25 mouse cellular contexts compared by ENCODE assay signal in genomic region chr4:42891176-42891575, GRCm38 (mm10). TPM values are rescaled to one million over a fixed set of nuclear protein-coding genes. Genes with fewer than 3 reads are reported as not detected.
A peak's percentile ranks its signal among the peaks of the same experiment; 100 is the strongest.
DNase-seq lines count a peak whose midpoint lies in the region; ATAC-seq and TF ChIP-seq lines count a peak whose summit lies in the region.
"Had no signal": no experiment of that assay in that cellular context is flagged by ENCODE, and none has a peak within 500 bp of the region (broad histone marks: within the 10 kb centered on the region; RNA-seq: fewer than 3 reads in every experiment).

No protein-coding gene starts in this region.

- no peak for ATAC-seq in intestine, embryonic 14.5 days (replicated peaks; ENCODE audit: low FRiP score, low TSS enrichment, low read depth)
- no peak for ATAC-seq in intestine, postnatal 0 days
- no peak for ATAC-seq in liver, embryonic 11.5 days (replicated peaks; ENCODE audit: low FRiP score)
- ATAC-seq: forebrain, embryonic 14.5 days; forebrain, embryonic 16.5 days had no signal

- peak; percentile 10 for DNase-seq in intestine, embryonic 14.5 days (ENCODE audit: low spot score)
- DNase-seq in testis, postnatal 14 days (ENCODE audit: low spot score) = no peak
- DNase-seq in testis, postnatal 10 days (ENCODE audit: low spot score) = peak; percentile 21
- DNase-seq in liver, embryonic 11.5 days (ENCODE audit: low spot score) = no peak
- DNase-seq: adrenal gland, adult 2 months; adrenal gland, postnatal 10 days; adrenal gland, postnatal 25 days; cerebellum, adult 11 months; cerebellum, adult 18-20 months; cerebellum, adult 8-10 months; cerebellum, adult 9-11 months; cerebellum, postnatal 14 days; cerebellum, postnatal 36 days had no signal

- H3K9ac ChIP-seq in intestine, embryonic 14.5 days (ENCODE audit: low read length) = no peak overlapping the region
- no peak overlapping the region for H3K9ac ChIP-seq in intestine, postnatal 0 days (ENCODE audit: low read depth, low read length)
- H3K9ac ChIP-seq in liver, embryonic 11.5 days (ENCODE audit: low read depth, low read length) = no peak overlapping the region
- H3K9ac ChIP-seq: embryonic facial prominence, embryonic 13.5 days; embryonic facial prominence, embryonic 15.5 days; forebrain, embryonic 12.5 days had no signal

- H3K4me3 ChIP-seq in intestine, embryonic 14.5 days (ENCODE audit: low read depth, low read length) = no peak overlapping the region
- H3K4me3 ChIP-seq in intestine, postnatal 0 days (ENCODE audit: low read depth, low read length) = no peak overlapping the region
- H3K4me3 ChIP-seq in testis, adult 2 months (ENCODE audit: control insufficient read depth, low read depth, low read length) = peak overlapping the region; percentile 5; the same call in 1 of the 2 replicates
- no peak overlapping the region for H3K4me3 ChIP-seq in liver, embryonic 11.5 days (ENCODE audit: low read depth, low read length)
- H3K4me3 ChIP-seq: embryonic facial prominence, embryonic 13.5 days; embryonic facial prominence, embryonic 15.5 days; erythroblast, embryonic 14.5 days; forebrain, embryonic 10.5 days; forebrain, embryonic 12.5 days had no signal

- H3K4me2 ChIP-seq in intestine, embryonic 14.5 days (ENCODE audit: low read length) = no peak overlapping the region
- no peak overlapping the region for H3K4me2 ChIP-seq in intestine, postnatal 0 days (replicated peaks; ENCODE audit: low read depth)
- H3K4me2 ChIP-seq in liver, embryonic 11.5 days = no peak overlapping the region
- H3K4me2 ChIP-seq: embryonic facial prominence, embryonic 13.5 days; embryonic facial prominence, embryonic 15.5 days; forebrain, embryonic 12.5 days had no signal

- H3K27me3 ChIP-seq in intestine, embryonic 14.5 days (replicated peaks; ENCODE audit: control insufficient read depth, insufficient read depth, low read length) = no peaks in the 10 kb centered on the region
- no peaks in the 10 kb centered on the region for H3K27me3 ChIP-seq in intestine, postnatal 0 days (replicated peaks; ENCODE audit: control insufficient read depth, insufficient read depth, low read length)
- no peaks in the 10 kb centered on the region for H3K27me3 ChIP-seq in testis, adult 2 months (ENCODE audit: control insufficient read depth, insufficient read depth, low read length)
- no peaks in the 10 kb centered on the region for H3K27me3 ChIP-seq in liver, embryonic 11.5 days (replicated peaks; ENCODE audit: control insufficient read depth, insufficient read depth, low read length)
- H3K27me3 ChIP-seq: embryonic facial prominence, embryonic 13.5 days; embryonic facial prominence, embryonic 15.5 days had no signal

- no peak for TF ChIP-seq POLR2A in testis, adult 2 months (IDR thresholded peaks at IDR 0.05; ENCODE audit: control insufficient read depth, low read depth, low read length)

- 67% methylated on average over 7 of the region's 7 CpGs for WGBS in intestine, embryonic 14.5 days
- 66% methylated on average over 7 of the region's 7 CpGs for WGBS in intestine, postnatal 0 days
- 68% methylated on average over 7 of the region's 7 CpGs for WGBS in liver, embryonic 11.5 days

- H3K27ac ChIP-seq in intestine, embryonic 14.5 days (ENCODE audit: low read depth) = no peak overlapping the region
- H3K27ac ChIP-seq in intestine, postnatal 0 days (ENCODE audit: low read depth, low read length) = no peak overlapping the region
- no peak overlapping the region for H3K27ac ChIP-seq in testis, adult 2 months (ENCODE audit: control insufficient read depth, insufficient read depth, low read depth, low read length)
- H3K27ac ChIP-seq in liver, embryonic 11.5 days (ENCODE audit: low read depth, low read length) = no peak overlapping the region
- H3K27ac ChIP-seq: embryonic facial prominence, embryonic 13.5 days; embryonic facial prominence, embryonic 15.5 days; forebrain, embryonic 10.5 days; forebrain, embryonic 12.5 days had no signal

- no peaks in the 10 kb centered on the region for H3K36me3 ChIP-seq in intestine, embryonic 14.5 days (ENCODE audit: control insufficient read depth, insufficient read depth, low read length)
- no peaks in the 10 kb centered on the region for H3K36me3 ChIP-seq in intestine, postnatal 0 days (ENCODE audit: control insufficient read depth, insufficient read depth)
- no peaks in the 10 kb centered on the region for H3K36me3 ChIP-seq in testis, adult 2 months (ENCODE audit: control insufficient read depth, insufficient read depth, low read length)
- no peaks in the 10 kb centered on the region for H3K36me3 ChIP-seq in liver, embryonic 11.5 days (ENCODE audit: control insufficient read depth, insufficient read depth, low read length)
- H3K36me3 ChIP-seq: embryonic facial prominence, embryonic 13.5 days; embryonic facial prominence, embryonic 15.5 days; forebrain, embryonic 10.5 days; forebrain, embryonic 12.5 days had no signal

- H3K4me1 ChIP-seq in intestine, embryonic 14.5 days (replicated peaks; ENCODE audit: control insufficient read depth, insufficient read depth, low read length) = no peaks in the 10 kb centered on the region
- H3K4me1 ChIP-seq in intestine, postnatal 0 days (replicated peaks; ENCODE audit: control insufficient read depth, insufficient read depth, low read length) = no peaks in the 10 kb centered on the region
- H3K4me1 ChIP-seq in testis, adult 2 months (ENCODE audit: control insufficient read depth, insufficient read depth, low read length) = no peaks in the 10 kb centered on the region
- H3K4me1 ChIP-seq in liver, embryonic 11.5 days (replicated peaks; ENCODE audit: control insufficient read depth, insufficient read depth, low read length) = no peaks in the 10 kb centered on the region
- H3K4me1 ChIP-seq: embryonic facial prominence, embryonic 13.5 days; embryonic facial prominence, embryonic 15.5 days; forebrain, embryonic 12.5 days had no signal

- no peaks in the 10 kb centered on the region for H3K9me3 ChIP-seq in intestine, embryonic 14.5 days (ENCODE audit: control insufficient read depth, low read length)
- no peaks in the 10 kb centered on the region for H3K9me3 ChIP-seq in intestine, postnatal 0 days (ENCODE audit: control insufficient read depth)
- no peaks in the 10 kb centered on the region for H3K9me3 ChIP-seq in liver, embryonic 11.5 days (ENCODE audit: control insufficient read depth, low read length)
- H3K9me3 ChIP-seq: embryonic facial prominence, embryonic 13.5 days; embryonic facial prominence, embryonic 15.5 days; forebrain, embryonic 10.5 days; forebrain, embryonic 12.5 days had no signal

- TF ChIP-seq CTCF in intestine, postnatal 0 days (IDR thresholded peaks at IDR 0.05; ENCODE audit: low read depth) = no peak
- TF ChIP-seq CTCF in testis, adult 2 months (IDR thresholded peaks at IDR 0.05; ENCODE audit: control insufficient read depth, insufficient read depth, insufficient replicate concordance, low read depth, low read length) = no peak

RNA-seq across cellular contexts. Expression of gene Fam205c, which starts 17.1 kb away (rescaled TPM):
- polyA plus RNA-seq in intestine, embryonic 14.5 days (2014; fragmentation: Nextera tagmentation; extraction: Ambion mirVana) = 0.43 and 0.81 TPM in 2 replicates
- 0.16 TPM in 1 of 2 replicates, not detected in the other for polyA plus RNA-seq in intestine, postnatal 0 days (2015; fragmentation: Nextera tagmentation; extraction: Ambion mirVana)
- polyA plus RNA-seq in testis, adult 2 months (2012; rRNA removed) = 209 and 240 TPM in 2 replicates
- 0.71 and 0.75 TPM in 2 replicates for polyA plus RNA-seq in liver, embryonic 11.5 days (2014; fragmentation: Nextera tagmentation; extraction: Ambion mirVana)
- polyA plus RNA-seq: adrenal gland, adult 2 months; brain, embryonic 14.5 days; C2C12; embryonic facial prominence, embryonic 11.5 days; erythroblast, embryonic 14.5 days had no signal

RNA-seq across cellular contexts. Expression of gene Phf24, which starts 25.3 kb away (rescaled TPM):
- 1.6 and 1.9 TPM in 2 replicates for polyA plus RNA-seq in intestine, embryonic 14.5 days (2014; fragmentation: Nextera tagmentation; extraction: Ambion mirVana)
- 0.73 and 1.0 TPM in 2 replicates for polyA plus RNA-seq in intestine, postnatal 0 days (2015; fragmentation: Nextera tagmentation; extraction: Ambion mirVana)
- 1.3 and 1.7 TPM in 2 replicates for polyA plus RNA-seq in testis, adult 2 months (2012; rRNA removed)
- polyA plus RNA-seq in liver, embryonic 11.5 days (2014; fragmentation: Nextera tagmentation; extraction: Ambion mirVana) = 0.38 and 0.42 TPM in 2 replicates
- polyA plus RNA-seq: C2C12; erythroblast, embryonic 14.5 days had no signal

RNA-seq across cellular contexts. Expression of gene Gm12394, which starts 34.6 kb away (rescaled TPM):
- 0.14 TPM in 1 of 2 replicates, not detected in the other for polyA plus RNA-seq in intestine, embryonic 14.5 days (2014; fragmentation: Nextera tagmentation; extraction: Ambion mirVana)
- polyA plus RNA-seq in intestine, postnatal 0 days (2015; fragmentation: Nextera tagmentation; extraction: Ambion mirVana) = 0.05 and 0.12 TPM in 2 replicates
- 0.07 and 0.20 TPM in 2 replicates for polyA plus RNA-seq in testis, adult 2 months (2012; rRNA removed)
- polyA plus RNA-seq in liver, embryonic 11.5 days (2014; fragmentation: Nextera tagmentation; extraction: Ambion mirVana) = 0.11 and 0.18 TPM in 2 replicates
- polyA plus RNA-seq: adrenal gland, adult 2 months; C2C12; erythroblast, embryonic 14.5 days had no signal

RNA-seq across cellular contexts. Expression of gene Fam205a1, which starts 37.5 kb away (rescaled TPM):
- not detected in 2 replicates for polyA plus RNA-seq in intestine, embryonic 14.5 days (2014; fragmentation: Nextera tagmentation; extraction: Ambion mirVana)
- not detected in 2 replicates for polyA plus RNA-seq in intestine, postnatal 0 days (2015; fragmentation: Nextera tagmentation; extraction: Ambion mirVana)
- 18.8 and 19.9 TPM in 2 replicates for polyA plus RNA-seq in testis, adult 2 months (2012; rRNA removed)
- 0.22 and 0.29 TPM in 2 replicates for polyA plus RNA-seq in liver, embryonic 11.5 days (2014; fragmentation: Nextera tagmentation; extraction: Ambion mirVana)
- polyA plus RNA-seq: adrenal gland, adult 2 months; brain, embryonic 14.5 days; C2C12; embryonic facial prominence, embryonic 11.5 days; embryonic facial prominence, embryonic 13.5 days; embryonic facial prominence, embryonic 15.5 days; erythroblast, embryonic 14.5 days; forebrain, embryonic 12.5 days; forebrain, embryonic 14.5 days had no signal

RNA-seq across cellular contexts. Expression of gene Dnajb5, which starts 58.4 kb away (rescaled TPM):
- polyA plus RNA-seq in intestine, embryonic 14.5 days (2014; fragmentation: Nextera tagmentation; extraction: Ambion mirVana) = 7.3 and 7.4 TPM in 2 replicates
- 7.5 and 8.8 TPM in 2 replicates for polyA plus RNA-seq in intestine, postnatal 0 days (2015; fragmentation: Nextera tagmentation; extraction: Ambion mirVana)
- 7.6 and 8.2 TPM in 2 replicates for polyA plus RNA-seq in testis, adult 2 months (2012; rRNA removed)
- 2.0 and 3.0 TPM in 2 replicates for polyA plus RNA-seq in liver, embryonic 11.5 days (2014; fragmentation: Nextera tagmentation; extraction: Ambion mirVana)
- polyA plus RNA-seq: erythroblast, embryonic 14.5 days had no signal

Comparison
In these comparisons a context has a peak if more than half of its experiments do, and no peak if none do; other contexts are left out.
1. DNase-seq: peak in intestine, embryonic 14.5 days (single experiment) and testis, postnatal 10 days (single experiment); none in testis, postnatal 14 days (single experiment) and liver, embryonic 11.5 days (single experiment).
2. RNA of gene Fam205c, which starts 17.1 kb away (polyA plus RNA-seq): 209 to 240 TPM in testis, adult 2 months; 0.71 to 0.75 TPM in liver, embryonic 11.5 days, 0.43 to 0.81 TPM in intestine, embryonic 14.5 days and 0.16 TPM in intestine, postnatal 0 days; every median in the first group is over 100 times any median in the second.